Mouse (Mus musculus) testis, adult 2 months (tissue): ENCODE measurements around the gene Clec16a. TPM values are rescaled to one million over a fixed set of nuclear protein-coding genes. Genes with fewer than 3 reads are reported as not detected.

Source experiments
- H3K27ac ChIP-seq: fragments of 200-500 bp; 2 replicates; pipeline ENCODE4 v1.5.1; 2012; ENCODE audit warnings: low read depth, low read length; ENCODE audit not compliant: control insufficient read depth, insufficient read depth
- H3K27me3 ChIP-seq: fragments of 200-500 bp; 2 replicates; pipeline ENCODE4 v1.6.1; 2012; ENCODE audit warnings: mild to moderate bottlenecking, low read length, moderate library complexity; ENCODE audit not compliant: control insufficient read depth, insufficient read depth
- H3K36me3 ChIP-seq: fragments of 200-500 bp; 2 replicates; pipeline ENCODE4 v1.6.1; 2012; ENCODE audit warnings: mild to moderate bottlenecking, low read length; ENCODE audit not compliant: control insufficient read depth, insufficient read depth
- H3K4me1 ChIP-seq: fragments of 200-500 bp; 2 replicates; pipeline ENCODE4 v1.6.1; 2012; ENCODE audit warnings: low read length; ENCODE audit not compliant: control insufficient read depth, insufficient read depth
- H3K4me3 ChIP-seq: fragments of 200-500 bp; 2 replicates; pipeline ENCODE4 v1.5.1; 2012; ENCODE audit warnings: low read depth, mild to moderate bottlenecking, low read length, moderate library complexity, mixed read lengths; ENCODE audit not compliant: control insufficient read depth
- CTCF ChIP-seq: fragments of 200-500 bp; IDR thresholded peaks from 2 replicates; pipeline ENCODE4 v1.5.1; 2012; ENCODE audit warnings: low read depth, mild to moderate bottlenecking, inconsistent platforms, low read length, moderate library complexity; ENCODE audit not compliant: control insufficient read depth, insufficient read depth, insufficient replicate concordance
- POLR2A ChIP-seq: fragments of 200-500 bp; IDR thresholded peaks from 2 replicates; pipeline ENCODE4 v1.6.1; 2012; ENCODE audit warnings: low read depth, mild to moderate bottlenecking, inconsistent platforms, low read length, moderate library complexity; ENCODE audit not compliant: control insufficient read depth
- polyA plus RNA-seq: library from polyadenylated mRNA; depleted of rRNA; stranded (reverse); fragments of >200 nt; gene quantifications from 2 replicates; pipeline ENCODE4 v1.2.3, GENCODE M21; 2012; rRNA removed

Clec16a gene
- 30.6 and 30.8 TPM in 2 replicates for polyA plus RNA-seq

- H3K27ac ChIP-seq = peak within 1 kb of the TSS; percentile 90
Measured at GRCm38 (mm10) chr16:10544995-10545622, at the start of gene Clec16a. Clec16a (plus strand) TSS chr16:10545339.

GRCm38 (mm10) chr16:10495824-10496298, 49.3 kb upstream of the Clec16a start:
- Histone ChIP-seq H3K4me3 (no peak overlapping the region), H3K36me3 (no peaks in the 10 kb centered on the region), H3K27me3 (no peaks in the 10 kb centered on the region), H3K4me1 (no peaks in the 10 kb centered on the region), H3K27ac (no peak overlapping the region)
- TF ChIP-seq CTCF (no peak), POLR2A (no peak)

More at GRCm38 (mm10) chr16:10544995-10545622, at the start of gene Clec16a:
- Histone ChIP-seq H3K4me3 (peak within 1 kb of the TSS; percentile 100), H3K27me3 (no peaks in the 10 kb centered on the region), H3K36me3 (no peaks in the 10 kb centered on the region), H3K4me1 (peaks cover 7% of the 10 kb centered on the region)
- TF ChIP-seq CTCF (no peak), POLR2A (peak; percentile 72)

DNA sequence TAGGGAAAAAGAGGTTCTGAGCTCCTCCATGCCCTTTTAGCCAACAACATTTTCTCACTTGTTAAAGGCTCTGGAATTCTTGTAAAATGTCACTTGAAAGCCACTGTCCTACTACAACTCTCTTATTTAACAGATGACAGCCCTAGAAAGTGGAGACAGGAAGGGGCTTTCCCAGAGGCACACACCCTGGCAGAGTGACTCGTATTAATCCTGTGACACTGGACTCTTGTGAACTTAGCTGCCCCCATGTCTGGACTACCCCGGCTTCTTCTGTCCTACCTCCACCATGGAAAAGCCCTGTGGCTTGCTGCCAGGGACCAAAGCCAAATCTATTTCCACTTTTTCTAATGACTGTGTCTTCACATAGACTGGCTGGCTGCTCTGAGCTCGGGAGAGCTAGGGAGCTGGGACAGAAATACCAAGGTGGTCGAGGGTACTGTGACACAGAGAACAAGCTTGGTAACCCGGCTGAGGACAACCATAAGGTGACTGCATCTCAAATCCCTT, 47.0 kb upstream of the Clec16a start:
- no peaks in the 10 kb centered on the region for H3K36me3 ChIP-seq
- H3K4me1 ChIP-seq = no peaks in the 10 kb centered on the region
- H3K4me3 ChIP-seq = no peak overlapping the region
- no peaks in the 10 kb centered on the region for H3K27me3 ChIP-seq
- no peak overlapping the region for H3K27ac ChIP-seq
- TF ChIP-seq POLR2A (no peak), CTCF (no peak)

DNA sequence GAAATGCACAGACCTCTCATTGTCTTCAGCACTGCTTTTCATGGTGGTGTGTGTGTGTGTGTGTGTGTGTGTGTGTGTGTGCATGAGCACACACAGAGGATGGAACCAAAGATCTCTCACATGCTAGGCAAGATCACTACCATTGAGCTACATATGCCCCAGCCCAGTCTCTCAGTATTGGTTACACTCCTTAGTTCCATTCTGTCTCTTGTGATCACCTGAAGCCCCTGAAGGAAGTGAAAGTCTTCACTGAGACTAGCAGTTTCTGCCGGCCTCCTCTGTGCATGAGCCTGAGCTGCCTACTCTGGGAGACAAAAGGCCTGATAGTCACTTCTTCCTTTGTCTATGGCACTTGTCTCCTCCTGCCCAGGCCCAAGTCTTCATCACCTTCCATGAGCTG, 46.0 kb upstream of the Clec16a start:
- H3K4me1 ChIP-seq = no peaks in the 10 kb centered on the region
- TF ChIP-seq POLR2A (no peak), CTCF (no peak)
- no peaks in the 10 kb centered on the region for H3K27me3 ChIP-seq
- no peaks in the 10 kb centered on the region for H3K36me3 ChIP-seq
- H3K4me3 ChIP-seq = no peak overlapping the region
- no peak overlapping the region for H3K27ac ChIP-seq

DNA sequence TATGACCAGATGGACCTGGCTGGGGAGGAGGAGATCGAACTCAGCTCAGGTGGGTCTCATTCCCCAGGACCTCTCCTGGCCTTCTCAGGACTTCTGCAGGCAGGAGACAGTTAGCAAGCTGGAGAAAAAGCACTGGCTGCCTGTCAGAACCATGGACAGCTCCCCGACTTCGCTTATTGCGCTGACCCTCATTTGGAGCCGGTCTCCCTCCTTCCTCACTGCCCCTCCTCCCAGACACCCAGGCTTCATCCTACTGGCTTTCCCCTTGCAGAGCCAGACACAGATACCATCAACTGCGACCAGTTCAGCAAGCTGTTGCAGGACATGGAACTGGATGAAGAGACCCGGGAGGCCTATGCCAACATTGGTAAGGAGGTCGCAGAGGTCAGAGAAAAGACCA, 43.3 kb upstream of the Clec16a start:
- Histone ChIP-seq H3K4me1 (no peaks in the 10 kb centered on the region), H3K27ac (no peak overlapping the region), H3K27me3 (no peaks in the 10 kb centered on the region), H3K4me3 (no peak overlapping the region), H3K36me3 (no peaks in the 10 kb centered on the region)
- TF ChIP-seq CTCF (no peak), POLR2A (no peak)

DNA sequence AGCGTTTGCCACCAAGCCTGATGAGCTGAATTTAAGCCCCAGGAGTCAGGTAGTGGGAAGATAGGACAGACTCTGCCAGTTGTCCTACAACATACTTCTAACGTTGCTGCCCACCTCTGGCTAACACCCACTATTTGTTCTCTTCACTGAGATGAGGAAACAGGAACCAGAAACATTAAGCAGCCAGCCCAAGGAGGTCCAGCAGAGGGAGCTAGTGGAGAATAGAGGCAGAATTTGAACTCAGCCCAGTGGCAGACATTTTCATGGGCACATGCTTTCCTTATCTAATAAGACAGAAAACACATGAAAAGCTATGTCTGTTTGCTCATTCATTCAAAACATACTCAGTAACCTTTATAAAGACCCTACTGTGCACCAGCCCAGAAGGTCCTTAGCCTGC, 42.1 kb upstream of the Clec16a start:
- TF ChIP-seq POLR2A (no peak), CTCF (no peak)
- no peaks in the 10 kb centered on the region for H3K4me1 ChIP-seq
- H3K36me3 ChIP-seq = no peaks in the 10 kb centered on the region
- no peak overlapping the region for H3K27ac ChIP-seq
- no peak overlapping the region for H3K4me3 ChIP-seq
- H3K27me3 ChIP-seq = no peaks in the 10 kb centered on the region

- Histone ChIP-seq H3K4me3 (no peak overlapping the region), H3K36me3 (no peaks in the 10 kb centered on the region), H3K27ac (no peak overlapping the region), H3K27me3 (no peaks in the 10 kb centered on the region), H3K4me1 (no peaks in the 10 kb centered on the region)
- TF ChIP-seq POLR2A (no peak), CTCF (no peak)
Measured at GRCm38 (mm10) chr16:10507445-10507844, 37.7 kb upstream of the Clec16a start.

DNA sequence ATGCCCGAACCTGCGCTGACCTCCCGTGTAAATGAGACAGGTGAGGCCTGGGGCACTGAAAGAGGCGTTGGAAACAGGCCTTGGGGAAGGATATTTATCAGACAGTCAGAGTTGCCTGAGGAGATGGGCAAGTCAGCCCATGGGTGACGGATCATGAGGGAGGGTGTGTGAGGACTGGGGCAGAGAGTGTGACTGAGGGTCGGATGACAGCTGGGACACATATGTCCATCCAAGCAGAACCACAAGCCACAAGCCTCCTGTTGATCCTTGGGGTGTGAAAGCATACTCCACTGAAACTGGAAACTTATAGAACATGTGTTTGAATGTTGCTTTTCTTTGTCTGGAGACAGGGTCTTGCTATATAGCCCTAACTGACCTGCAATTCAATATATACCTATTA, 36.4 kb upstream of the Clec16a start:
- no peak overlapping the region for H3K27ac ChIP-seq
- no peak for TF ChIP-seq POLR2A
- no peak for TF ChIP-seq CTCF
- no peaks in the 10 kb centered on the region for H3K36me3 ChIP-seq
- no peak overlapping the region for H3K4me3 ChIP-seq
- H3K27me3 ChIP-seq = no peaks in the 10 kb centered on the region
- no peaks in the 10 kb centered on the region for H3K4me1 ChIP-seq
